Mouse (Mus musculus) R1 (cell line): ENCODE data around the gene Pmp22.

ENCODE experiments used
- DNase-seq: peaks from one replicate; pipeline ENCODE4 v3.0.0-alpha.2; 2018; ENCODE audit warnings: low read depth, low spot score

Pmp22 gene

GRCm38 (mm10) chr11:63128784-63129183 is at the start of gene Pmp22:
Gene Pmp22, plus strand, starts transcription at chr11:63128982.
- no peak for DNase-seq

DNA sequence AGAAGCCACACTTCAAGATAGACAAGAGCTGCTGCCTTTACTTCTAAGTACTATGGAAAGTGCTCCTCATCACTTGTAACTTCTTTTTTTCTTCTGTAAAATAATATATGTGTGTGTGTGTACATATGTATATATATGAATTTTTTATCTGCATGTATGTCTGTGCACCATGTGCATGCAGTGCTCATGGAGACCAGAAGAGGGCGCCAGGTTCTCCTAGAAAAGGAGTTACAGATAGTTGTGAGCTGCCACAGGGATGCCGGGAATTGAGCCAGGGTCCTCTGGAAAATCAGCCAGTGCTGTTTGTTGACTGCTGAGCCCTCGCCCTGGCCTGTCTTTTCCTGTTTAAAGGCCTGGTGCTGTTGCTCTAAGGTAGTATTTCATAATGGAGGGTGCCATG is 44.2 kb upstream of the Pmp22 start:
- DNase-seq: peak; percentile 60

DNA sequence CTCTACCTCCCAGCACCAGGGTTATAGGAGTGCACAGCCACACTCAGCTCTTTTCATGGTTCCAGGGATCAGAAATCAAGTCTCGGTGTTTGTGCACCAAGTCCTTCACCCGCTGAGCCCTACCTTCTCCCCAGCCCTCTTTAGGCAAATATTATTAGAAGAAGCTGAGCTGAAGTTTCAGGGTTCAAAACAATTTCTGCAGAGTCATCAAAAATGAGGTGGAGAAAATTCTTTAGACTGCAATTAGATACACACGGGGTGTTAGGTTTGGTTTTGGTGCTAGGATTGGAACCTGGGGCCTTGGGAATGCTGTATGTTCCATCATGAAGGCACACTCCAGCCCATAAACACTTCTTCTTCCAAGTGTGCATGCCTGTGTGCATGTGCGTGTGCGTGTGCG is 40.1 kb upstream of the Pmp22 start:
- no peak for DNase-seq

- peak; percentile 18 for DNase-seq
These were observed 38.6 kb upstream of the Pmp22 start for GRCm38 (mm10) chr11:63090210-63090609.

GRCm38 (mm10) chr11:63090986-63091385 is 37.8 kb upstream of the Pmp22 start:
- DNase-seq: no peak

GRCm38 (mm10) chr11:63092271-63092670 is 36.5 kb upstream of the Pmp22 start:
- no peak for DNase-seq

DNA sequence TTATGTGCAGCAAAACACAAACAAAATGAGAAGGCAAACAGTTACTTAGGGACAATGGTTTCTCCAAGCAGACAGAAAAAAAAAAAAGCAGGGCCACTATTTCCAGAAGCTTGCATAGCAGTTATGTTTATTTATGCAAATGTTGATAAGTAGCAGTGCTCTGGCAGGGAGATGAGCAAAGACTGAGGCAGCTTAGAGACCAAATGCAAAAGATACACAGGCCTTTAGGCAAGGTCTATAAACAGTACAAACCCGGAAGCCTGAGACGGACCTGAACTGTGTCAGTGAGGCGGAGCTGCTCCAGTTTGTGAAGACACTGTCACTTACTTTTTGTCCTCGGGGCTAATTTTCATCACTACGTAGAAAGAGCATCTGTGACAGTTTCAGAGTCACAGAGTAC is 35.2 kb upstream of the Pmp22 start:
- DNase-seq: no peak

GRCm38 (mm10) chr11:63094496-63094895 is 34.3 kb upstream of the Pmp22 start:
- no peak for DNase-seq

DNA sequence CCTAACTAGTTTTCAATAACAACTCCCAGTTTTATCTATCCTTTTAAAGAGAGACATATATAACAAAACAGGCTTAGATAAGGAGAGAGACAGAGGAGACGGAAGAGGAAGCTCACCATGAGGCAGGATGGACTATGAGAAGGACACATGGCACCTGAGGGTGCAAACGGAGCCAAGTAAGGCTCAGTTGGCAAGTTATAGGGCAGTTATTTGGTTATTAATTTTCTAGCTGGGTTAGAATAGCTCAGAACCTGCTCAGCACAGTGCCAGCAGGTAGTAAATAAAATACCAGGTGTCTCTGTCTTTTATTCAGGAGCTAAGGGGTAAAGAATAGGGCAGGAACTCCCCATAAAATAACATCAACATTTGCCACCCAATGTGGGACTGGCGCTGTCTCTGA is 30.8 kb upstream of the Pmp22 start:
- no peak for DNase-seq

GRCm38 (mm10) chr11:63099390-63099789 is 29.4 kb upstream of the Pmp22 start:
- DNase-seq: no peak

GRCm38 (mm10) chr11:63103256-63103655 is 25.5 kb upstream of the Pmp22 start:
- no peak for DNase-seq

- no peak for DNase-seq
These were observed 24.8 kb upstream of the Pmp22 start for GRCm38 (mm10) chr11:63104026-63104425.

GRCm38 (mm10) chr11:63109230-63109775 is 19.5 kb upstream of the Pmp22 start:
- DNase-seq: peak; percentile 94

GRCm38 (mm10) chr11:63110329-63110728 is 18.5 kb upstream of the Pmp22 start:
- no peak for DNase-seq

- no peak for DNase-seq
These were observed 13.8 kb upstream of the Pmp22 start for GRCm38 (mm10) chr11:63114807-63115641.

DNA sequence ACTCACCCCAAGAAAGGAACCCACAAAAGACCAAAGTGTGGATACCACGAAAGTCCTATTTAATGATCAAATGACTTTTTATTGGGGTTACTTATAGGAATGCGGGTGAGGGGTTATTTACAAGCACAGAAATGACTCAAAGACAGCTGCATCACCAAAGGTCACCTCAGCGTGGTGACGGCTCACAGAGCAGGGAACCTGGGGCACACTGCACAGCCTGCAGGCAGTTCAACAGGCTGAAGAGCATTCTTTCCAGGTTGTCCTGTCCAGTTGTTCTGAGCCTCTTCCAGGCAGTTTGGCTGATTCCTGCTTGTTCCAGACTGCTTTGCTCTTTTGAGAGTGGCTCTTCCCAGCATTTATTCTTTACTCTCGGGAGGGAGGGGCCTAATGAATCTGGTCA is 12.1 kb upstream of the Pmp22 start:
- DNase-seq: no peak

DNA sequence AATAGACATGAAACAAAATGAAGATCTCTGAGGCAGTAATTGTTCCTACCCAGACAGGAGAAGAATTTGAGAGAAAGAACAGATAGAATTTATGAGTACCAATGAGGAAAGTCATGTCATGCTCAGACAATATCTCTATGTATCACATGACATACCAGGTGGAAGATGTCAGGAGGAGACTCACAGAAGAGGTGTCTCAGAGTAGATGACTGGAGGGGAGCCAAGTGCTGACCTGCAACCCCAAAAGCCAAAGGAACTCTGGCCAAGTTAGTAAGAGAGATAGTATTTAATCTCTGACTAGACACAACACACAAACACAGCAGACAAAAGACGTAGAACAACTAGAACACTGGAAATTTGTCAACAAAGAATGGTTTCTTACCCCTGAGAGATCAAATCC is 11.5 kb upstream of the Pmp22 start:
- DNase-seq: no peak

DNA sequence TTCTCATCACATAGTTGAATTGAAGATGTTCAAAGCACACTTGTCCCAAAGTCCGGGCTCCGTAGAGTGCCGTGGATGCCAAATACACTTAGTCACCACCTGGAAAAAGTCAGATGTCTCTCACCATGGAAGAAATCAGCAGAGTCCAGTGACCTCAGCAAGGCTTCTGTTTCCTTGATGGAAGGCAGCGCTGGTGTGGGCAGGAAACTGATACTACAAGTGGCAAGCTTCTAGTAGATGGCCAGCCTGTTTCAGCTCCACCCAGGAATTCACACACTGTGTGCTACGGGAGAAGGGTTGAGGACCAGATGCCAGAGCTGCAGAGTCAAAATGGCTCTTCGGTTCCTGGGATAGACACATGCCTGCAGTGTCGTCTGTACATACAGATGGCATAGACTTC is 9.0 kb upstream of the Pmp22 start:
- DNase-seq: no peak

- peak; percentile 53 for DNase-seq
These were observed 6.5 kb upstream of the Pmp22 start for GRCm38 (mm10) chr11:63122249-63122648.

DNA sequence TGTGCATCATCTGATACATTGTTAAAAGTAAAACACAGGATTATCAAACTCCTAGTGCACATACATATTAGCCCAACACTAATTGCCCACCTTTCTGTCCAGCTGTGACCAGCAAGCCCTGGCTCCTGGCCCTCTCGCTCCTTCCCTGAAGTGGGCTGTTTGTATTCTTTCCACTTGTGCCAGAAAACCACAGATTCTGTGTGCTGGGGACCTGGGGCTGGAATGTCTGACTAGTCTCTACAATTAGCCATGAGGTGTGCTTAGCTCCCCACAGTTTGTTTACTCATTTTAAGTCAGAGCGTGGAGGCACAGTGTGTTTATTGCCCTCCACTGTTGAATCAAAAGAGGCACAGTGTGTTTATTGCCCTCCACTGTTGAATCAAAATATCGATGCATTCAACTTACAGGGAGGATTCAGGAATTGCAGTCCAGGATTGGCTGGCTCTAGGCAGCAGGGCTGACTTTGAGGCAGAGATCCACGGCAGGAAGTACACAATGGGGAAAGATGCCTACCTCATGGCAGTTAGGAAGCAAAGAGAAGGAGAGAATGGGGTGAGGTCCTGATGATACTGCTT is 5.9 kb upstream of the Pmp22 start:
- no peak for DNase-seq

GRCm38 (mm10) chr11:63124316-63124715 is 4.5 kb upstream of the Pmp22 start:
- peak; percentile 67 for DNase-seq

DNA sequence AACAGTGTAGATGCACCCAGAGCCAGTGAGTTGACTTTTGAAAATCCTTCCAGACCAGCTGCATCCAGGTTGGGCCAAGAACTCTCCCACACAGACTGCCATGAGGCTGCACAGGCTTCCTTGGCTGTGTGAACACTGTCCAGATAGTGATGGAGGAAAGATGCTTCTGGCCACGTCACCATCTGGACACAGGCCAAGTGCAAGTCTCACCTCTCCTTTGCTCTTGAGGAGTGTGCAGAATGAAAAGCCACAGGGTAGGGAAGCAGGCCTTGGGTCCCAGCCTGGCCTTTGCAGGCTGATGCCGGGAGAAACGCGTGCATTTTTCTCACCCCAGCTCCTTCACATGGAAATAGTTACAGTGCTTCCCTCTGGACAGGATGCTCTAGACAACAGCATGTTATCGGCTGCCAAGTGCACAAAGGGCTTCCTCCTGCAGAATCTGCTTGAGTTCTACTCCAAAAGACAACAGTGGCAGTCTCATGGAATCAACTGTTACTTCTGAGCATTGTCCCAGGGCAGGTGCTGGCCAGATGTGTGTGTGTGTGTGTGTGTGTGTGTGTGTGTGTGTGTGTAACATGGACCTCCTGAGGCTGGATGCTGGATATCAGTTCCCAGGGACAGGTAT is 2.8 kb upstream of the Pmp22 start:
- no peak for DNase-seq

- no peak for DNase-seq
These were observed 1.8 kb upstream of the Pmp22 start for GRCm38 (mm10) chr11:63126976-63127375.
